Mouse (Mus musculus): ENCODE measurements around the gene 2410004P03Rik. TPM values are rescaled to one million over a fixed set of nuclear protein-coding genes. Genes with fewer than 3 reads are reported as not detected.
A peak's percentile ranks its signal among the peaks of the same experiment; 100 is the strongest.

The 2410004P03Rik gene
- polyA plus RNA-seq (2015; fragmentation: Nextera tagmentation; extraction: Ambion mirVana) = 0.33 and 0.49 TPM in 2 replicates

DNA sequence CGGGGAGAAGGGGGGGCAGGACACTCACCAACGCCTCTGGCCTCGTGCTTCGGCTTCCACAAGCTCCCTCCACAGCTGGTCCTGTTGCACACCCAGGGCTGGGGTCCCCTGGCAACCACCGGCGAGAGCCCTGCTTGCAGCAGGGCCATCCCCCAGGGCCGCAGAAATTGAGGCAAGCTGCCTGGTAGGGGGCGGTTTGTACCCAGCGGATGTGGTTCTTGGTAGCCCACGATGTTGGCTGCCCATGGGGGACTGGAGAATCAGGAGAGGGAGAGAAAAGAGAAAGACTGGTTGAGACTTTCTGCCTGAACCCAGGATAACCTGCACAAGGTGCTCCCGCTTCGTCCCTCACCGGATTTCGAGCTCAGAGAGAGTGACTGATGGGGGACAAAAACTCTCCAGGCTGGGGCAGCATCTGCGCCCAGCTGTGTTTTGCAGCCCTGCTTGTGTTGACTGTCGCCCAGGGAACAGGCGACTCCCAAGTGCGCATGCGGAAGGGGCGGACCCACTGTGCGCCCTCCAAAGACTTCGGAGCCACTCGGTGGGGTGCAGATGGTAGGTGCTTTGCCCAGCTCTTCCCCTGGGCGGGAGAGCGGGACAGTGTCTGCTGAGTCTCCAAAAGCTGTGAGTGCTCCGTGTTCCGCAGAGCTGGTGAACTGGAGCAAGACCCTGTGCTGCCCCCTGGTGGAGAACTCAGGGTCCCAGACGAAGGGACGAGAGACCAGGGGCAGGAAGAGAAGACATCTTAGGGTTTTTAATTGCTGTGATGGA, at the start of gene 2410004P03Rik:
TSS of gene 2410004P03Rik (minus strand) at position 628 of the 771 bp plus-strand sequence.
- Histone ChIP-seq H3K27me3 (no peaks in the 10 kb centered on the region), H3K4me2 (peak within 1 kb of the TSS; percentile 75), H3K36me3 (no peaks in the 10 kb centered on the region), H3K4me1 (replicated peaks) (peaks cover 8% of the 10 kb centered on the region), H3K9ac (0 out of 2 replicates have a peak within 1 kb of the TSS, but pooled peaks have one; percentile 20), H3K9me3 (replicated peaks) (no peaks in the 10 kb centered on the region), H3K4me3 (peak within 1 kb of the TSS; percentile 46), H3K27ac (no peak within 1 kb of the TSS)
- peak; percentile 49 for ATAC-seq (replicated peaks; ENCODE audit: insufficient number of reproducible peaks, insufficient read depth, low FRiP score, low read depth)
- 8% methylated on average over 29 of the region's 29 CpGs for WGBS

DNA sequence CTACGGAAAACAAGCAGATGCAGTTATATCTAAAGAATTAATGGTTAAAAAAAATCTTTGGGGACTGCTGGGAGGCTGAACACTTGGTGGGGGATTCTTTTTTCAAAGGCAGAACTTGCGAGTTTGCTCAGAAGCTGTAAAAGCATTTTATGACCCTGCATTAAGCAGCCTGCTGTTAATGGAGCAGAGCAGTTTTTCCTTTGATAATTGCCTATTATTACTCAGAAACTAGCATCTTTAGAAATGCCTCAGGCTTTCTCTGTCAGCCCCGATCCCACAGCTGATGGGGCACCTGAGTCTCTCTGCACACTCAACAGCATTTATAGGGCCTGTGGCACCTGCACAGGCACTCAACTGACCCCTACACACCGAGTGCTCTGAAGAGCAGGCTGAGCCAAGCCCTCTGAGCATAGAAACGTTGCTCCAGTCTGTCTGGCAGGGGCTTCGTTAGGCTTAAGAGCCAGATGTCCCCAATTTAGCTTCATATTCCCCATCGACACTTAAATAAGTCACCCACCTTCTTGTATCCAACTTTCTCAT, 49.7 kb upstream of the 2410004P03Rik start:
- Histone ChIP-seq H3K36me3 (no peaks in the 10 kb centered on the region), H3K4me2 (no peak overlapping the region), H3K4me3 (no peak overlapping the region), H3K27ac (no peak overlapping the region), H3K9me3 (replicated peaks) (no peaks in the 10 kb centered on the region), H3K4me1 (replicated peaks) (no peaks in the 10 kb centered on the region), H3K27me3 (no peaks in the 10 kb centered on the region), H3K9ac (no peak overlapping the region)
- ATAC-seq (replicated peaks; ENCODE audit: insufficient number of reproducible peaks, insufficient read depth, low FRiP score, low read depth) = no peak
- 58% methylated on average over 7 of the region's 7 CpGs for WGBS

DNA sequence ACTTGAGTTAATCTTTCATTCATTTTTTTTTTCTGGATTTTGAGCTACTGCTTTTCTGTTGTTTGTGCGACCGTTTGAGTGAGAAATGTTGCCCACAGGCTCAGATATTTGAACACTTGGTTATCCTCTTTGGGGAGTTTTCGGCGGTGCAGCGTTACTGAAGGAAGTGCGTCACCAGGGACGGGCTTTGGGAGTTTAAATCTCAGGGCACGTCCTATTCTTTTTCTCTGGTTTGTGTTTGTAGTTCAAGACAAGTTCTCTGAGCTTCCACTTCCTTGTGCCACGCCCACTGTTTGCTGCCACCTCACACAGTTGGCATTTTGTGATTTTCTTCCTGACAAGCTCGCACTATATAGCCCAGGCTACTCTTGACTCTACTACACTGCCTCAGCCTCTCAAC, 47.0 kb upstream of the 2410004P03Rik start:
- Histone ChIP-seq H3K4me3 (no peak overlapping the region), H3K9ac (no peak overlapping the region), H3K27me3 (no peaks in the 10 kb centered on the region), H3K4me1 (replicated peaks) (no peaks in the 10 kb centered on the region), H3K4me2 (no peak overlapping the region), H3K27ac (no peak overlapping the region), H3K9me3 (replicated peaks) (no peaks in the 10 kb centered on the region), H3K36me3 (no peaks in the 10 kb centered on the region)
- no peak for ATAC-seq (replicated peaks; ENCODE audit: insufficient number of reproducible peaks, insufficient read depth, low FRiP score, low read depth)
- 76% methylated on average over 10 of the region's 10 CpGs for WGBS

DNA sequence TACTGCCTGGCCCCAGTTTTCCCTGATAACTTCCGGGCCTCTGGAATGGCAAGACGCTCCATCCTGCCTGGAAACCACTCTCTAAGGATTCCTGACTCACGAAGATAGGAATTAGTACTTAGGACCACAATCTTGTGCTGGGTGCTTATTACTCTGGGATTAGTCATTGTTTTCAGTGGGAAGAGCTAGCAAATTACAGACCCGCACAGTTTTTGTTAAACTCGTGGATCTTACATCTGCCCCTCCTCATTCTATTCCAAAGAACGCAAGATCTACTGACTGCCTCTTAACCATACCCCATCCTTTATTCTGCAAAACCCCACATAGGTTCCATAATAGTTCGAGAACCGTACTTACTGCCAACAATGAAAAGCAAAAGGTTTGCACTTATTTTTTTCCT, 45.6 kb upstream of the 2410004P03Rik start:
- no peak overlapping the region for H3K4me3 ChIP-seq
- H3K9ac ChIP-seq = no peak overlapping the region
- H3K9me3 ChIP-seq (replicated peaks) = no peaks in the 10 kb centered on the region
- H3K27ac ChIP-seq = no peak overlapping the region
- no peak overlapping the region for H3K4me2 ChIP-seq
- no peaks in the 10 kb centered on the region for H3K36me3 ChIP-seq
- no peaks in the 10 kb centered on the region for H3K27me3 ChIP-seq
- ATAC-seq (replicated peaks; ENCODE audit: insufficient number of reproducible peaks, insufficient read depth, low FRiP score, low read depth) = no peak
- WGBS = 67% methylated on average over 8 of the region's 8 CpGs
- no peaks in the 10 kb centered on the region for H3K4me1 ChIP-seq (replicated peaks)

DNA sequence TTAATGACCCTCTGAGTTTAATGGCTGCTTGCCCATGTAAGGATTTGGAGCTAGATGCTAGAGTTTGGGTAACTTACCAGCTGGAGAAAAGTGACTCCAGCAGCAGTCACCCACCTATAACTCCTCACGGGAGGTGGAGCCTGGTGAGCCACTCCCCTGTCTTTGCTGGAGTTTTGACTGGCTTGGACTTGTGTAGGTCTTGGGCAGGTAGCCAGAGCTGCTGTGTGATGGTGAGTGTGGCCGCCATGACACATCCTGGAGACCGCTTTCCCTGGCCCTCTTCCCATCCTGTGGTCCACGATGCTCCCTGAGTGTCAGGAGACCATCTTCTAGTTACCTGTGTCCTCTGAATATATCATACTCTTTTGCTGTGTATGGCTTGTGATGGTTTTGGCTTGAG, 44.2 kb upstream of the 2410004P03Rik start:
- no peaks in the 10 kb centered on the region for H3K4me1 ChIP-seq (replicated peaks)
- no peak overlapping the region for H3K9ac ChIP-seq
- no peak for ATAC-seq (replicated peaks; ENCODE audit: insufficient number of reproducible peaks, insufficient read depth, low FRiP score, low read depth)
- no peaks in the 10 kb centered on the region for H3K27me3 ChIP-seq
- H3K4me2 ChIP-seq = no peak overlapping the region
- 78% methylated on average over 4 of the region's 4 CpGs for WGBS
- H3K27ac ChIP-seq = no peak overlapping the region
- H3K9me3 ChIP-seq (replicated peaks) = no peaks in the 10 kb centered on the region
- H3K36me3 ChIP-seq = no peaks in the 10 kb centered on the region
- H3K4me3 ChIP-seq = no peak overlapping the region

DNA sequence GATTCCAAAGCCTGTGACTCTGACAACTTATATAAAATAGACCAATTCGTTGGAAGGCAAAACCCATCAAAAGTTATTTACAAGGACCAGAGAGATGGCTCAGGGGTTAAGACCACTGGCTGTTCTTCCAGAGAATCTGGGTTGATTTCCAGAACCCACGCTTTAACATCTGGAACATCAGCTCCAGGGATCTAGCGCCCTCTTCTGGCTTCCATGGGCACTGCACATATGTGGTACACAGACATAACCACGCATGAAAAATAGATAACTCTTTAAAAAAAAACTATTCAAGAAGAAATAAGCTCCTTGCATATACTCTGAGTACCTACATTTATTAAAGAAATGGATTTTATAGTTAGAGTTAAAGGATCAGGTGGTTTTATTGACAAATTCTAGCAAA, 43.2 kb upstream of the 2410004P03Rik start:
- 54% methylated on average over 4 of the region's 4 CpGs for WGBS
- no peak for ATAC-seq (replicated peaks; ENCODE audit: insufficient number of reproducible peaks, insufficient read depth, low FRiP score, low read depth)

DNA sequence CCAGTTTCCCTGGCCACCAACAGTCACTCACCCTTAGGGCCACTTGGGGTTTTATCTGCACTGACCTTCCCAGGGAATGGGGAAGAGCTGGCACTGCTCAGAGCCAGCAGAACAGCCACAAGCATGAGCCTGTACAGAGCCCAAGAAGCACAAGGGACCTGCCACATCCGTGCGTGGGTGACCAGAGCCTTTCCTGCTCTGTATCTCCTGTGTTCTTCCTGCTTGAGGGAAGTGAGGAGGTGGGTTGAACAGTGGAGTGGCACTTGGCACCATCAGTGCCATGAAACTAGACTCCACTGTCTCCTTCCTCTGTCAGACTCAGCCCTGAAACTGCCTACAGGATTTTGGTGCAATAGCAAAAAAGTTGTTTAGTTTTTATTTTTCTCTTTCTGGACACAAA, 41.1 kb upstream of the 2410004P03Rik start:
- no peaks in the 10 kb centered on the region for H3K27me3 ChIP-seq
- whole genome bisulfite sequencing = 65% methylated on average over 2 of the region's 2 CpGs
- H3K4me2 ChIP-seq = no peak overlapping the region
- no peaks in the 10 kb centered on the region for H3K4me1 ChIP-seq (replicated peaks)
- H3K36me3 ChIP-seq = no peaks in the 10 kb centered on the region
- H3K9me3 ChIP-seq (replicated peaks) = no peaks in the 10 kb centered on the region
- H3K27ac ChIP-seq = no peak overlapping the region
- H3K4me3 ChIP-seq = no peak overlapping the region
- no peak overlapping the region for H3K9ac ChIP-seq
- no peak for ATAC-seq (replicated peaks; ENCODE audit: insufficient number of reproducible peaks, insufficient read depth, low FRiP score, low read depth)

More for the DNA sequence above, 43.2 kb upstream of the 2410004P03Rik start:
- H3K9ac ChIP-seq = no peak overlapping the region
- H3K36me3 ChIP-seq = no peaks in the 10 kb centered on the region
- no peaks in the 10 kb centered on the region for H3K27me3 ChIP-seq
- no peak overlapping the region for H3K4me2 ChIP-seq
- H3K27ac ChIP-seq = no peak overlapping the region
- H3K4me3 ChIP-seq = no peak overlapping the region
- H3K4me1 ChIP-seq (replicated peaks) = no peaks in the 10 kb centered on the region
- H3K9me3 ChIP-seq (replicated peaks) = no peaks in the 10 kb centered on the region

DNA sequence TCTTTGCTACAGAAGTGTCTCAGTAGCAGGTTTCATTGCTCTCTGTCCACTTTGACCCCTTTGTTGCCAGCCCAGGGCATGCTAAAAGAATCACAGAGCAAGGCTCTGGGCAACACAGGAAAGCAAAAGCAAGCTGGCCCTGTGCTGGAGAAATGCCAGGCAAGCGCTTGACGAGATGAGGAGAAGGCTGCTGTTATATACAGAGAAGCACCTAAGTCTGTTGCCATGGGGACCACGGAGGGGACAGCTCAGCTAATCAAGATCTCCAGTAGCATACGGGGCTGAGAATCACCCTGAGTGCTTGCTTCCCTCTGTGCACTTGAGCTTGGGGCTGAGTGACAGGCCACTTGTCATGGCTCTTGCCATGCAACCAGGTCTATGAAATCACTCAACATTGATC, 39.5 kb upstream of the 2410004P03Rik start:
- Histone ChIP-seq H3K27ac (no peak overlapping the region), H3K9ac (no peak overlapping the region), H3K4me3 (no peak overlapping the region), H3K4me1 (replicated peaks) (no peaks in the 10 kb centered on the region), H3K27me3 (no peaks in the 10 kb centered on the region), H3K9me3 (replicated peaks) (no peaks in the 10 kb centered on the region), H3K4me2 (no peak overlapping the region), H3K36me3 (no peaks in the 10 kb centered on the region)
- no peak for ATAC-seq (replicated peaks; ENCODE audit: insufficient number of reproducible peaks, insufficient read depth, low FRiP score, low read depth)
- WGBS = 23% methylated on average over 4 of the region's 4 CpGs

DNA sequence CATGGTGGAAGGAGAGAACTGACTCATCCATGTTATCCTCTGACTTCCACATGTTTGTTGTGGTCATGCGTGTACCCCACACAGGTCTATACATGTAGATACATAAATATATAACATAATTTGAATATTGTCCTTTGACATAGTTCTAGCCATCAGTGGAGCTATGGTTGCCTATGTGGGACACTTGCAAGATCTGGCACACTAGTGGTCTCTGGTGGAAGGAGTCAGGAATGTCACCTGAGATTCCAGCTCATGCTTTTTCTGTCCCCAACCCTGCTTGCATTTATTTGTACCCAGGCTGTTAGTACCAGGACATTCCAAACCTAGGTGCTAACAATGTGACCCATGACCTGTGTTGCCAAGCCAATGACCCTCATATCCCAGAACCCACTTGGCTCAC, 38.3 kb upstream of the 2410004P03Rik start:
- H3K4me3 ChIP-seq = no peak overlapping the region
- H3K4me1 ChIP-seq (replicated peaks) = no peaks in the 10 kb centered on the region
- no peaks in the 10 kb centered on the region for H3K36me3 ChIP-seq
- H3K9ac ChIP-seq = no peak overlapping the region
- no peak for ATAC-seq (replicated peaks; ENCODE audit: insufficient number of reproducible peaks, insufficient read depth, low FRiP score, low read depth)
- WGBS = 100% methylated on average over 1 of the region's 1 CpGs
- no peak overlapping the region for H3K4me2 ChIP-seq
- no peaks in the 10 kb centered on the region for H3K27me3 ChIP-seq
- no peaks in the 10 kb centered on the region for H3K9me3 ChIP-seq (replicated peaks)
- no peak overlapping the region for H3K27ac ChIP-seq

DNA sequence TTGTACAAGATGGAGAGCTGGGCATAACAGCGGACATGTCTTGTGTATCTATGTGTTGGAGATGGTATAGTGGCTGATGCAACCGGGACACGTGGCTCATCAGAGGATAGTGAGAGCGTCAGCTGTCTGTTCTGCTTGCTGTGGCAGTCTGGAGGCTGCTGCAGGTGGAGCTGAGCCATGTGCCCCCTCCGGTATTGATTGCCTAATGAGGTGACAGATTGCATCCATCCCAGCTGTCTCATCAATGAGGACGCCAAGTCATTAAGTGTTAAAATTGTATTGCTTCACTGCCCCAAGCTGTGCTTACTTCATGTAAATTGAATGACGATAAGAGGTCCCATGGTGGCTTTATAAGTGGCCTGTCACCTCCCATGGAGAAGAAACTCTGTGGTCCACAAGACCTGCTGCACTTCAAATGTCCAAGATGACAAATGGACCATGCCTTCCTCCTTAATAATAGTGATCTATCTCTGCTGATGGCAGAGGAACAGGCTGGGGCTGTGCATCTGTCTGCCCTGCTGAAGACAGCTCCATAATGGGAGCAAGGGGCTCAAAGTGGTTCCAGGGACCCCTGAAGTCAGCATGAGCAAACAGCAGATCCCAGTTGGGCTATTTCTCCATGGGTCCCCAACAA, 37.6 kb upstream of the 2410004P03Rik start:
- 75% methylated on average over 7 of the region's 7 CpGs for WGBS
- Histone ChIP-seq H3K4me3 (no peak overlapping the region), H3K4me1 (replicated peaks) (no peaks in the 10 kb centered on the region), H3K27me3 (no peaks in the 10 kb centered on the region), H3K27ac (no peak overlapping the region), H3K36me3 (no peaks in the 10 kb centered on the region), H3K9ac (no peak overlapping the region), H3K9me3 (replicated peaks) (no peaks in the 10 kb centered on the region), H3K4me2 (no peak overlapping the region)
- no peak for ATAC-seq (replicated peaks; ENCODE audit: insufficient number of reproducible peaks, insufficient read depth, low FRiP score, low read depth)

DNA sequence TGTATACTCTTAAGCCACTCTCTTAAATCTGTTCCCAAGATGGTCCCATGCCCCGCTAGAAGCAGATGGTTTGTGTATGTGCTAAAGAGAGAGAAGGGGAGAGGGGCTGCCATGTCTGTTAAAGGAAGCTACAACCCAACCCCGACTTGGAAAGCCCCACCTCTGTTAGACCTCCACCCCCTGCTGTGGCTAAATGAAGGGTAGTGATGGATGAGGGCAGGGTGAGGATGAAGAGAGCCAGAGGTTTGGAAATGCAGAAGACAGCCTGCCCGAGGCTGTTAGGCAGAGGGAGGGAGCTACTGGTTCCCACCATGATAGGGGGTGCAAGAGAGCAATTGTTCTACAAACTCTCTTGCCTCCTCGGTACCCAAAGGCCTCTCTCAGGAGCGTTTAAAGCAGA, 31.8 kb upstream of the 2410004P03Rik start:
- Histone ChIP-seq H3K27me3 (no peaks in the 10 kb centered on the region), H3K4me2 (no peak overlapping the region), H3K4me3 (no peak overlapping the region), H3K9me3 (replicated peaks) (no peaks in the 10 kb centered on the region), H3K4me1 (replicated peaks) (no peaks in the 10 kb centered on the region), H3K27ac (no peak overlapping the region), H3K36me3 (no peaks in the 10 kb centered on the region), H3K9ac (no peak overlapping the region)
- WGBS = 45% methylated on average over 5 of the region's 5 CpGs
- no peak for ATAC-seq (replicated peaks; ENCODE audit: insufficient number of reproducible peaks, insufficient read depth, low FRiP score, low read depth)

All from heart, embryonic 15.5 days (tissue).